Mouse (Mus musculus) left cerebral cortex, postnatal 4 days (tissue): Measurements from ENCODE around the gene Vwf. TPM values are rescaled to one million over a fixed set of nuclear protein-coding genes. Genes with fewer than 3 reads are reported as not detected.

Source experiments
- DNase-seq: peaks from one replicate; pipeline ENCODE4 v3.0.0-alpha.2; 2022
- intact Hi-C: fragments of 180-260 bp; cut with DNase I; formaldehyde crosslinking; loops from one replicate; pipeline ENCODE4 v1.15.1; 2025
- total RNA-seq, 2 experiments: library from RNA; stranded (reverse); gene quantifications; 2 replicates each; pipeline ENCODE4 v1.2.3; 2021

Gene Vwf
- total RNA-seq, 2 experiments from 2014 or later: 24.1 to 28.2 TPM

DNA sequence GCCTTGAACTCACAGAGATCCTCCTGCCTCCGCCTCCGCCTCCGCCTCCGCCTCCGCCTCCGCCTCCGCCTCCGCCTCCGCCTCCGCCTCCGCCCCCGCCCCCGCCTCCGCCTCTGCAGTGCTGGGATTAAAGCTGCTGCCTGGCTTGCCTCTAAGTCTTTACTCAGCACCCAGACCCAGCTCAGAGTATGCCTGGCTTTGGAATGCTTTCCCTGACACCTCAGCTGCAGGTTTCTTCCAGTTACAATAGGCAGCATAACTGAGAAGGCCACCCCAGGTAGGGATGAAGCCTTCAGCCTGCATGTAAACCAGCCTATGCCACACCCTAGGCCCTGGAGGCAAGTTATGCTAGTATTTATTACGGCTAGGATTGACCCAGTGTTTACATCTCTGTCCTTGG is 37.7 kb downstream of the Vwf start:
- DNase-seq: no peak
- intact Hi-C loops: no loop called here

DNA sequence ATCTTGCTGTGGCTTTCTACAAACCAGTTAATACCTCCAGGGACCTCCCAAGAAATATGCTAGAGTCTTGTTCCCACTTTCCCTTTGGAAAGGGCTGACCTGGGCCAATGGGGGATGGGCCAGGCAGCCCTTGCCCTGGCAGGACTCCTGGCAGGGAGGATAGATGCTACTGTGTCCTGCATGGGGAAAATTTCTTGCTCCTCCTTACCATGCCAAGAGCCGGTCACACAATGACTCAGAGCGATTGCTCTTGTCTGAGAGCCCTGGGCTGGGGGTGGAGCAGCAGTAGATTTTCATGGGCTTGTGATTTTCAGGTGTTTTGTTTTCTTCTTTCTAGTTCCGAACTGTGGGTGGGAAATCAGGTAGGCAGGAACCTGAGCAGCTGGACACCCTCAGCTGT is 39.0 kb downstream of the Vwf start:
- intact Hi-C loops: no loop called here
- DNase-seq: peak; percentile 43

DNA sequence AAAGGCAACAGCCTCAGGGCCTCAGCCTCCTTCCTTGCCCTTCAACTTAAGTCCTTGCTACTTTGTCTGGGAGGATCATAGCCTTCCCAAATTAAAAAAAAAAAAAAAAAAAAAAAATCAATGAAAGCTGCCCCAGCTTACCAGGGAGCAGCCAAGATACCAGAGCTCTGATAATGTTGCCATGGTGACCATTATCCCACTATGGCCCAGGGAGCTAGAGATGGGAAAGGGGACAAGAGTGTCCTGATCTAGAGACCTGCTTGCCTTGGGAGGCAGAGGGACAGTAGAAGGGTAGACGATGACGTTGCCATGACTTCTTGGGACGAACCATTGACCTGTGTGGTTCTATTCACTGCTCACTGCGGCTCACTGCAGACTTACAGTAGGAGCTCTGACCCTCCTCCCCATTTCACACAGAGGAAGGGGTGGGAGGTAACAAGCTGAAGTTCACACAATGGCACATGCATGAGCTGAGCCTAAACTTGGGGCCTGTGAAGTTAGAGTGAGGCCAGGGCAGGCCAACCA is 39.5 kb downstream of the Vwf start:
- DNase-seq: no peak
- intact Hi-C loops: no loop called here

DNA sequence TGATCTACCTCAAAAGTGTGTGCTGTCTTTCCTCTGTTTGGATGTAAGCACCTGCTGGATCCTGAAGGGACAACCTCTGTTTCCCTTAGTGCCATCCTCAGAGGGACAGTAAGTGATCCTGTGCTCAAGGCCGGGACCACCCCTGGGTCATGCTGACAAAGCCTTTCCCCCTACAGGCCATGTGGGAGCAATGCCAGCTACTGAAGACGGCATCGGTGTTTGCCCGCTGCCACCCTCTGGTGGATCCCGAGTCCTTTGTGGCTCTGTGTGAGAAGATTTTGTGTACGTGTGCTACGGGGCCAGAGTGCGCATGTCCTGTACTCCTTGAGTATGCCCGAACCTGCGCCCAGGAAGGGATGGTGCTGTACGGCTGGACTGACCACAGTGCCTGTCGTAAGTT is 41.7 kb downstream of the Vwf start:
- intact Hi-C loops: no loop called here
- DNase-seq: peak; percentile 41

DNA sequence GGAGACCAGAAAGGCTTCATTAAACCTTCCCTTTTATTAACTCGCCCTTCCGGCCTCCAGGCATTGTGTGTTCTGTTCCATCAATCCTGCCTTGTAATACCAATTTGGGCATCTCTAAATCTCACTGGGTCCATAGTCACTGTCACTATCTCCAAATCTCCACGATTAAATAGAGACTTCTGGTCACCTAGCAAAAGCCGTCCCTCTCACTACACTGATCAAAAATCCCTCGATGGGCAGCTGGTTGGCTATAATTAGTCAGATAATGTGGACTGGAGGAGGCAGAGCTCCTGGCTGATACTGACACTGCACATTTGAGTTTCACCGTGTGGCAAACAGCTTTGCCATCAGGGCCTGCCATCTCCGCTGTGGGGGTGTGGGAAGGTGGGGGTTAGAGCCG is 42.5 kb downstream of the Vwf start:
- intact Hi-C loops: no loop called here
- no peak for DNase-seq

DNA sequence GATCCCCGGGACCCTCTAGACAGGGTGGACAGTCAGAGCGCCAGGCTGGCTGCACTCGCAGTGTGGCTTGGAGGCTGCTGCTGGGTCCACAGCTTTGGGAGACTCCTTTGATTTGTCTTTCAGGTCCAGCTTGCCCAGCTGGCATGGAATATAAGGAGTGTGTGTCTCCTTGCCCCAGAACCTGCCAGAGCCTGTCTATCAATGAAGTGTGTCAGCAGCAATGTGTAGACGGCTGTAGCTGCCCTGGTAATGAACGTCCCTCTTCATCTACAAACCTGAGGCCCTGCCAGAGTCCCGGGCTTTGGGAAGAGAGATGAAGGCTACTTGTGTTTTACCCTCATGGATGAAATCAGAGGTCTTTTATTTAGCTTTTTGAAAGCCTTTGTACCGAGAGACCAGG is 43.5 kb downstream of the Vwf start:
- no peak for DNase-seq

DNA sequence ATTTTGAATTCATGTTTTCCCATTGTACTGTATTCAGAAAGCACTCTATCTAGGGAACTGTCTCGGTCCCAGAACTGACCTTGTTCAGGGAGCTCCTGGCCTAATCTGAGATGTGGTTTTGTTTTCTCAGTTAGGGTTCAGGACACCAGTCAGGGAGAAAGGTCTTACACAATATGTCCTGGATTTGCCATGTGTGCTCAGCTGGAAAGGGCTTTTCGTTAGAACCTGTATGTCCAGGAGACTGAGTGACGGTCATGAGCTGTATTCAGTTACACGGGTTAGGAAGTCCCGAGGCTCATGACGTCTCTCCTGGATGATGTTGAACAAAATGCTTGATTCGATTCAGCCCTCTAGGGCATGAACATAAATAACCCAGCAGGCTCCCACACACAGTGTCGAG is 43.9 kb downstream of the Vwf start:
- no peak for DNase-seq
- intact Hi-C loops: no loop called here

More for the DNA sequence above, 43.5 kb downstream of the Vwf start:
- intact Hi-C loops: no loop called here

DNA sequence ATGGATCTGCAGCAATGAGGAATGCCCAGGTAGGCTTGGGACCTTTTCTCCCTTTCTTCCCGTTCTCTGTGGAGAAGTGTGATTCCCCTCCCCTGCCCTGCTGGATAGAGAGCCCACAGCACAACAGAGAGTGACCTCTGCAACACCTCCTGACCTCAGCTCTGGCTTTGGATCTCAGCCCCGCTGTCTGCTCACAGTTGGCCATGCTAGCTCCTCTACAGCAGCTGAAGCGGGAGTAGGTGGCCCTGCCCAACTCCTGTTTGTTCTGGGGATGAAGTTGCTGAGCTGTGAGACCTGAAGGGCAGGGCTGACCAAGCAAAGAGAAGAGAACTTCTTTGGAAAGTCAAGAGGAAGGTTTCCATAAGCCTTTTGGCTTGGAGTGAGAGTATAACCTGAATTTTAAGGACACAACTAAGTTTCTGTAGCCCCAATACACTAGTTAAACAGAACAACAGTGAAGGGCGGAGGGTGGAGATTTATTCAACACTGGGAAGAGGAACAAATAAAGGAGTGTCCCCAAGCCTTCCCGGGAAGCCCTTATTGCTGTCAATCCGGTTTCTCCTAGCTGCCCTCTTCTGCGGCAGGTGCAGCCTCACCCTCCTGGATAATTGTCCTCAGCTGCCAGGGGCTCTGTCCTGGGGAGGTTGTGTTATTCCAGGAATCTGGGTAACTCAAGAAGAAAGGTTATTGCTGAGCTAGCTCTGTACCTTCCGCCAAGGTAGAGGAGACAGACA is 45.2 kb downstream of the Vwf start:
- DNase-seq: no peak
- intact Hi-C loops: no loop called here

DNA sequence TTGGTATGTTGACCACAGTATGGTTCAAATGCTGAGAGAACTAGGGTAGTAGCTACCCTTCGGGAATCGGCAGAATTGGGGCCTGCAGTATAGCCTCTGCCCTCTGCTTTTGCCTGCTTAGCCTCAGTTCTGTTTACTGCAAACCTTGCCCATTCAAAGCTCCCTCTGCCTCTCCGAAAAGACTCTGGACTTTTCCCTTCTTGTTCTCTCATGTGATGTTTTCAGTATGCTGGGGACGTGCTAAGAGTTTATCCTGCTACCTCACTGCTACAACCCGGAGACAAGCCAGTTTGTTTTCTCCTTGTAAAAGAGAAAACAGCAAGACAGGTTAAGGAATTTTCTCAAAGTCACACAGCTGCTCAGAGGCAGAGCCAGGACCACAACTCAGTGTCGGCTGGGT is 46.0 kb downstream of the Vwf start:
- intact Hi-C loops: no loop called here
- no peak for DNase-seq

DNA sequence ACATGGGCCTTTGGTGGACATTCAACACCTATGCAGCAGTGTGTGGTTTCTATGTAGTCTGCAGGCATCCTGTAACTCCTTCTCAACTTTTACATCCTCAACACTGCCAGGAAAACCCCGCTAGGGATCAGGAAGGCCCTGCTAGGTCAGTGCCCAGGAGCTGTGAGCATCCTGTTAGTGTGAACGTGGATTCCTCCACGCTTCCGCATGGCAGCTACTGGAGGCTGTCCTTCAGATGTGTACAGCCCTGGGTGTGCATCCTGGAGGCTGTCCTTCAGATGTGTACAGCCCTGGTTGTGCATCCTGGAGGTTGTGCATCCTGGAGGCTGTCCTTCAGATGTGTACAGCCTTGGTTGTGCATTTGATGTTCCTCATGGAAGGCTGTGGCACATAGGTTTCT is 47.7 kb downstream of the Vwf start:
- intact Hi-C loops: no loop called here
- no peak for DNase-seq

DNA sequence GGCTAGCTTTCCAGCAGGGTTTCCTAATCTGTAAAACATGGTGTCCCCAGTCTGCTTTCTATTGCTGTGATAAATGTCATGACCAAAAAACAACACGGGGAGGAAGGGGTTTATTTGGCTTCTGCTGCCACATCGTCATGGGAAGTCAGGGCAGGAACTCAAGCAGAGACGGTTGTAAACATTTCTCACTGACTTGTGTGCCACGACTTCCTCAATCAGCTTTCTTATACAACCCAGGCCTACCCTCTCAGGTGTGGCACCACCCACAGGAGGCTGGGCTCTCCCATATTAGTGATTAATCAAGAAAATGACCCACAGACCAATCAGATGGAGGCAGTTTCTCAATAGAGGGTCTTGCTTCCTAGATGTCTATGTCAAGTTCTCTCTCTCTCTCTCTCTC is 48.3 kb downstream of the Vwf start:
- intact Hi-C loops: no loop called here
- DNase-seq: no peak

DNA sequence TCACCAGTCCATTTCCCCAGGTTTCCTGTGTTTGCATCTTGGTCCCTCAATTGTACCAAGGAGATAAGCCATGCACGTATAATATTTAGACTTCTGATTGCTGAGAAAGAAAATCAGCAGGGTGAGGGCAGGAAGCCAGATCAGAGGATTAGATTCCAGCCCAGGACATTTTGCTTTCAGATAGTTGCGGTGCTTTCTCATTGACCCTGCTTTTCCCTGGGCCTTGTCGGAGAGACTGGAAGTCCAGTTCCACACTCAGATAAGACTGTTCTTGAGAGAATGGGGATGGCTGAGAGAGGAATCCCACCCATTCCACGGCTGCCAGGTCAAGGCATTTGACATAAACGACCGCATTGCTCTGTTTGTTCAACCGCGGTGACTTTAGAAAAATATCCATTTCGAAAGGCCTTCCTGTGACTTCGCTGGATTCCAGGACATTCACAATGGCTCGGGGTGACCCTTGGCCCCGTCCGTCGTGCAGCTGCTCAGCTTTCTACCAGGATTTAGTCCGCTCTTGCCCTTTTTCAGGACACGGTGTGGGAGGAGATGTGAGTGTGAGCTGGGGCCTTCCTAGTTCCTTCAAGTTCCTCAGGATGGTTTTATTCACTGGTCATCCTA is 50.2 kb downstream of the Vwf start:
- intact Hi-C loops: no loop called here
- no peak for DNase-seq

DNA sequence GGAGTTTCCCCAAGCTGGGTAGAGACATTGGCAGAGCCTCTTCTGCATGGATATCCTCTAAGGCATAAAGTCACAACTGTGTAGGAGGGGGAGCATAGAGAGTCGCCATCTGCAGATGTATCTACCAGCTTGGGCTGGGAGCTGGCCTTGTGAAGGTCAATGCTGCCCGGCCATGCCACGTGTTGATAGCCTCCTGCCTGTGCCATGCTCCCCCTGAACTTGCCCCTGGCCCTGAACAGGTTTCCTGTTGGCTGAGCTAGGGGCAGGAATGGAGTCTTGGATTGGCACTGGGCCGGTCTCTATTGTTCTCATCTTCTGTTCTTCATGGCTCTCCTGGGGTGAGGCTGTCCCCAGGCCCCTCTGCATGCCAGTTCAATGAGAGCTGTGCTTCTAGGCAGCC is 51.1 kb downstream of the Vwf start:
- DNase-seq: peak; percentile 48
- intact Hi-C loops: no loop called here

DNA sequence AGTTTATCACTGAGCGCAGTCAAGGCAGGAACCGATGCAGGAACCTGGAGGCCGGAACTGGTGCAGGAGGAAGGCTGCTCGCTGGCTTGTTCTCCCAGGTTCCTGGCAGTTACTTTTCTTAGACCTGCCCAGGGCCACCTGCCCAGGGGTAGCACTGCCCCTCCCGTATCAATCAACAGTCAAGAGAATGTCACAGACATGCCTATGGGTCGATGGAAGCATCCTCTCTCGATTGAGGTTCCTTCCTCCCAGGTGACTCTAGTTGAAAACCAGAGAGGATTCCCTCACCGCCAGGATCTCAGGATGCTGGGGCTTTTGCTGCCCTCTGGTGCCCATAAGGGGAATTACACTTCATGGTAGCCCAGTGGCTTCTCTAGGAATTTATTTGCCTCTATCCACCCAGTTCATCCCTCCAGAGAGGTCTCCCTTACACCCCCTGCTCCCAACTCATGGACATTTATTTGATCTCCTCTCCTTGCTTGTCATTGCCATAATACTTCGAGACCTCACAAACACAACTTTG is 53.5 kb downstream of the Vwf start:
- DNase-seq: peak; percentile 70
- intact Hi-C loops: no loop called here

DNA sequence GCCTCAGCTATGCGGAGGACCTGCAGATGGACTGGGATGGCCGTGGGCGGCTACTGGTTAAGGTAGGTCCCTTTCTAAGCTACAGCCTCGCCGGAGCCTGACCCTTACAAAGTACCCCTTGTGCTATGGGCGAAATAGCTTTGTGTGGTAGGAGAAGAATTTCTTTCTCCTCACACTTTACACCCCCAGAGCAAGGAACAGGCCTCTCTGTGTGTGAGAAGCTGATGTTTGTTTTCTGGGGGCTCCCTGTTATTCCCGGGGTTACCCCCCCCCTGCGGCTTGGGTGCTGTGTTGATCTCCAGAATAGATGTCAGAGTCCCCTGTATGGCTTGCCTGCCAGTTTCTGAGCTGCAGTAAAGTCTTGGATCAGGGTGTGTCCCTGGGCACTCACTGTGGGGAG is 54.1 kb downstream of the Vwf start:
- no peak for DNase-seq
- intact Hi-C loops: no loop called here

DNA sequence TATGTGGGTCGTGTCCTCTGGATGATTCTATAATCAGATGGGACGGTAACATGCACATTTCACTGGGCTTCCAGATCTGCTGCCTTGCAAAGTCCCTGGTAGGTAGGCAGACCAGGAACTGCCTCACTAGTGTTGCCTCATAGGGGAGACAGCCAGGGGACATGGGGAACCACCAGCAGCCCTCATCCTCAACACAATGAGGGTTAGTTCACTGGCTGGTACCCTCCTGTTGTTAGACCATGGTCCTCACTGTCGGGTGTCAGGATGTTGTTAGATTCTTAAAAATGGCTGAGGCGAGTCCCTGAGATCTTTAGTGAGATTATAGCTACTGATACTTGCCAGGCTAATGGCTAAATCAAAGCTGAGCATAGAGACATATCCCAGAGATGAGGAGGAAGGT is 54.6 kb downstream of the Vwf start:
- intact Hi-C loops: no loop called here
- DNase-seq: no peak

DNA sequence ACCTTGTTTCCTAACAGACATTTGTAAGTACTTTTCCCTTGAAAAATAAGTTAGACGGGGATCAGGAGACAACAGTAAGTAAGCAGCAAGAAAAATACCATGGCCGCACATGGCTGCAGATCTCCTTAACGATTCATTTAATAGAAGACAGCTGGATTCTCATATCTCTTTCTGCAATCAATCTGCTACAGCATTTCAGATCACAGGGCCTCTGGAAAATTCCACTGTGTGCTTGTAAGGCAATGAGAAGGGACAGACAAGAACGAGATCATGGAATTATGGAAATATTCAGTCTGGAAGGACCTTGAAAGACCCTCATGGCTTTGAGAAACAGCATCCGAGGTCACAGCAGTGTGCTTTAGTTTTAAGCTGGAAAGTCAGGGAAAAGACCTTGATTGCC is 55.2 kb downstream of the Vwf start:
- no peak for DNase-seq
- intact Hi-C loops: loop anchor here (2.0 kb wide), 1 partner anchor 183 kb away; no protein-coding TSS in a partner anchor

DNA sequence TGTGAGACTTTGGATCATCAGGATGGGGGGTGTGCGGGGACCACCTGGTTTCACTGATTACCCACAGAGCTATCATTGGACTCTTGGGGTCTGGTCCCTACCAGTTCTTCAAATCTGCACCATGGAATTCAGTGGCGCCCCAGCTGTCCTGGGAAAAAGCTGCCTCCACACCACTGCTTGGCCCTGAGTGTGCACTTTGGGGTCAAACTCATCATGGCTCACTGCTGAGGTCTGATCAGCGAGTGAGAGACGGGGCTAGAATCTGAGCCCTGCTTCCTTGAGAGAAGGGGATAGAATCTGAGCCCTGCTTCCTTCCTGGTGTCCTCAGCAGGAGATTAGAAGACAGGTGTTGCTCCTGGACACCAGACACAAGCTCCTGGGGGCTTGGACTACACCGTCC is 55.8 kb downstream of the Vwf start:
- intact Hi-C loops: loop anchor here (2.0 kb wide), 1 partner anchor 184 kb away; no protein-coding TSS in a partner anchor
- DNase-seq: no peak

DNA sequence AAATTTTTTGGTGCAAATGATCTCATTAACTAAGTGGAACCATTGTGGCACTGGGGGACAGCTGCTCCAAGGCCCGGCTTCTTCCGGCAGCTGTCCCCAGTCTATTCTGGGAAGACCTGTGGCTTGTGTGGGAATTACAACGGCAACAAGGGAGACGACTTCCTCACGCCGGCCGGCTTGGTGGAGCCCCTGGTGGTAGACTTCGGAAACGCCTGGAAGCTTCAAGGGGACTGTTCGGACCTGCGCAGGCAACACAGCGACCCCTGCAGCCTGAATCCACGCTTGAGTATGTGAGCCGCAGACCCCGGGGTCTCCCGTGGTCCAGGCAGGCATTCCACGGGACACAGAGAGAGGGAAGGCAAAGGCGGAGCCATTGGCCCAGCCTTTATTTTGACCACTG is 56.7 kb downstream of the Vwf start:
- peak; percentile 93 for DNase-seq
- intact Hi-C loops: loop anchor here (2.0 kb wide), 1 partner anchor 184 kb away; no protein-coding TSS in a partner anchor

DNA sequence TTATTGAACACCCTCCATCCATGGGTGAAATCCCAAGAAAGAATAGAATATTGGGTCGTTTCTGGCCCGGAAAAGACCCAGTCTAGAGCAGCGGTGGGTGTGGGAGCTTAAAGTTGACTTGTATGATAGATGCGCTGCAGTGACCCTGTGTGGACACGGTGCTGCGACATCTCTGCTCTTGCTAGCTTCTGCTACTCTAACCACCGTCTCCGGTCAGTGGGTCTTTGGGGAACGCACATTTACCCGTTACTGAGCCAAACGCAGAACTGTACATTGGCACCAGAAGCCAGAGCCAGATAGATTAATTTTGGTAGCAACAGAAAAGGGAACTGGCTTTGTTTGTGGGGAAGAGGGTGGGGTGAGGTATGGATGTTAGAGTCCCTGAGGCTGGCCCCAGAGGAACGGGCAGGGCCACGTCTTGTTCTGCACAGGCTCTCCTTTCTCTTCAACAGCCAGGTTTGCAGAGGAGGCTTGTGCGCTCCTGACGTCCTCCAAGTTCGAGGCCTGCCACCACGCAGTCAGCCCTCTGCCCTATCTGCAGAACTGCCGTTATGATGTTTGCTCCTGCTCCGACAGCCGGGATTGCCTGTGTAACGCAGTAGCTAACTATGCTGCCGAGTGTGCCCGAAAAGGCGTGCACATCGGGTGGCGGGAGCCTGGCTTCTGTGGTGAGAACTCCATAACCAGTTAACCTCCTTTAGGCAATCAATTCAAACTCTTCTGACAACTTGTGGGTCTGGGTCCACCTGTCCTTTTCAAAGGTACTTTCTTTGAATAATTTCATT is 57.3 kb downstream of the Vwf start:
- DNase-seq: no peak
- intact Hi-C loops: loop anchor here (2.0 kb wide), 1 partner anchor 185 kb away; no protein-coding TSS in a partner anchor

DNA sequence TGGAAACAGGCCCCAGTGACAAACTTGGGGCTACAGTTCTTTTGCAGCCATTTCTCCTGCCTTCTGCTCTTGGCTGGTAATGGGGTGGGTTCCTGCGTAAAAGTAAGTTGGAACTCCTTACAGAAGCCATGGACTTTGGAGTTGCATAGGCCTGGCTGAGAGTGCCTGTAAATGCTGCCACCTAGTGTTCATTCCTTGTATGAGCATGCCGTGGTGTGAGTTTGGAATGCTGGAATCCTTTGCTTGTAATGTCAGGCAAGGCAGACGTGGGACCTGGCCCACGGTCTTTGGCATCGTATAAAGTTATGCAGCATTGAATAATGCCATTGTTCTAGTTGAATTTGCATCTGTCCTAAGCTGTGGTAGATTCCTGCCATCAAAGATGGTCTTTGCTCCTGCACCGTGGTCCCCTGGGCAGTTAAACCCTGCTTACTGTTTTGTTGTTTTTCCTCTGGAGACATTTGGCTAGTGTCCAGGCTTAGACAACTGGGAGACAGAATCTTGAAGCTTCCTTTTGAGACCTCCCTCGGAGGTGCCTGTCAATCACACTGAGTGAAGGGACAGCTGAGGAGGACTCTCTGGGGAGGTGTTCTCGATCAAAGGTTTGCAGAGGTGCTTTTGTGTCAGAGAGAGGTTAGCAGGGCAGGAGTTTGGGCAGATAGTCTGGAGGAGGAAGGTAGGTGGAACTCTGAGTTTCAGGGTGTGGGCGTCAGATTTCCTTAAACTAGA is 58.1 kb downstream of the Vwf start:
- peak; percentile 61 for DNase-seq
- intact Hi-C loops: no loop called here
